Mouse (Mus musculus): ENCODE results near the gene Olfr1423. TPM values are rescaled to one million over a fixed set of nuclear protein-coding genes. Genes with fewer than 3 reads are reported as not detected.

Olfr1423 gene
- polyA plus RNA-seq, 2 experiments: not detected

DNA sequence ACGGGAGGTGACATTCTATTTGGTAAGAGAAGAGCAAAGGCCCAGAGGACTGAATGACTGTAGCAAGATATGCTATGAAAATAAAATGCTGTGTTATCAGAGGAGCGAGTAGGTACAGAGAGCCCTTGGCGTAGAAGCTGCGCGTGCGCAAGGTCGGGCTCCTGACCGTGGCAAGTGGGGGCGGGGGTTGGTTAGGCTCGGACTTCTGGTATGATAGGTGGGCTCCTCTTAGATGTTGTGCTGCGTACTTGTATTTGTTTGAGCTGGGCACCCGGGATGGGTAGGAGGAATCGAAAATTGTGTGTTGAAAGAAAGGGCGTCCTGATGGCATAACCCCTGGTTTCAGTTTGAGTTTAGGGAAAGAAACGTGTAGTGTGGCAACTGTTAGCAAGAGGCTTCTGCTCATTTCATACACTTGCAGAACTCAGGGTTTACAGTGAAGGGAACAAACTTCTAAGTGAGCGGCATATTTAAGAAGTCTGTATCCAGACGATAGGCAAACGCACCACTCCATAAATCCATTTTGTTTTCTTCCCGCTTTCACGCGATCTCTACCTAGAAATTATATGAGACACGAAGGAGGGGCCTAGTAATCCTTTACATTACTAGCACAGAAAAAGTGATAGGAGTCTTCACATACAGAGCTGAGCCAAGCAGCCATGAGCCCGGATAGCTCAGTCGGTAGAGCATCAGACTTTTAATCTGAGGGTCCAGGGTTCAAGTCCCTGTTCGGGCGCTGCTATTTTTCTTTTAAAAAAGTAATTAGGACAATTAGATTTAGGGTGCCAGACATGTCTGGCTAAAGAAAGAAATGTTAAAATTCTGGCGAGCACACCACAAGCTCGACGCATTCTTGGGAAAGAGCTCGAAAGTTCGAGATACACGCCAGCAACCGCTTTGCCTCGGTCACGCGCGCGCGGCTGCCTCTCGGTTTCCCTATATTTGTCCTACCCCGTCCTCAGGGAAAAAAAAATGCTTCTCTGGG is 35.4 kb downstream of the Olfr1423 start:
- H3K27ac ChIP-seq (replicated peaks; ENCODE audit: low read depth, low read length): peak overlapping the region; percentile 73; the same call in 1 of the 2 replicates
- peak; percentile 99 for DNase-seq (ENCODE audit: low spot score)

DNA sequence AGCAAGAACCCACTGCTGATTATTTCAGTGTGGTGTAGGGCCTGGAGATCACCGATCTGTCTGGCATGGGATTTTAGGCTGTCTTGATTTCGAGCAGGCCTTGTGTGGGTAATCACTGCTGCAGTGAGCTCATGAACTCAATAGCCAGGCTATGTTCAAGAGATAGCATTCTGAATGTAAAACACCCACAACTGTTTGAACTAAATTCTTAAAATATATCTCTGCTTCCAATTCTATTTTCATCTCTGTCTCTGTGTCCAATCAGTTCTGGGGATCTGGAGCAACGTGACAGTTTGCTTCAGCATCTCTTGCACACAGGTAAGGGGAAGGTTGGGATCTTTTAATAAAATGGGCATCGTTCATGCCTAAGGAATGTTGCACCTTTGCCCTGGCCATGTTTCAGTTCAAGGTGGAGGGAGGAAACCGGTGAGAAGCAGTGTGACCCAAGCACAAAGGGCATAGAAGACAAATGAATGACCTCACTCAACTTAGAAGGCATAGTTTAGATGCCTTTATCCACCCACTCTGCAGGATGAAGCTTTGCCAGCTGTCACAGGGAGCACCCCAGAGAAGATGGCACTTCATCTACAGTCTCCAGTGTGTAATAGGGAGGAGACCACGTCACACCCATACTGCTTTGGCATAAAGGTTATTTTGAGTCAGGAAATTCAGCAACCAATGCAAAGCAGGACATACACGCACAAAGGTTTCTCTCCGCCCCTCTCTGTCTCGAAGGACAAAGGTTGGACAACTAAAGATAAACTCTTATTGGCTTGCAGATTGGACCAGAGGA is 36.7 kb downstream of the Olfr1423 start:
- Histone ChIP-seq H3K27ac (replicated peaks; ENCODE audit: low read depth, low read length) (no peak overlapping the region), H3K4me3 (replicated peaks; ENCODE audit: low read length) (peak overlapping the region; percentile 65; the same call in 1 of the 2 replicates), H3K27me3 (ENCODE audit: control insufficient read depth, insufficient read depth, low read length) (no peaks in the 10 kb centered on the region), H3K9ac (ENCODE audit: low read depth, low read length, severe bottlenecking) (no peak overlapping the region), H3K9me3 (ENCODE audit: control insufficient read depth, low read length) (no peaks in the 10 kb centered on the region), H3K36me3 (ENCODE audit: control insufficient read depth, insufficient read depth, low read length) (no peaks in the 10 kb centered on the region), H3K4me1 (ENCODE audit: control insufficient read depth, insufficient read depth, low read length) (peaks cover 12% of the 10 kb centered on the region), H3K4me2 (replicated peaks; ENCODE audit: low read depth, low read length, severe bottlenecking) (peak overlapping the region; percentile 62)
- 63% methylated on average over 9 of the region's 9 CpGs for WGBS
- ATAC-seq (ENCODE audit: low FRiP score, low read depth) (no peak), DNase-seq (ENCODE audit: low spot score) (no peak)
- no peak for TF ChIP-seq POLR2A (IDR thresholded peaks at IDR 0.05; ENCODE audit: borderline replicate concordance, extremely low read depth, insufficient read depth, insufficient read length)

More for the DNA sequence above, 35.4 kb downstream of the Olfr1423 start:
- H3K36me3 ChIP-seq (ENCODE audit: control insufficient read depth, insufficient read depth, low read length): no peaks in the 10 kb centered on the region
- peak overlapping the region; percentile 52 for H3K9ac ChIP-seq (ENCODE audit: low read depth, low read length, severe bottlenecking)
- no peaks in the 10 kb centered on the region for H3K9me3 ChIP-seq (ENCODE audit: control insufficient read depth, low read length)
- H3K27me3 ChIP-seq (ENCODE audit: control insufficient read depth, insufficient read depth, low read length): no peaks in the 10 kb centered on the region
- H3K4me3 ChIP-seq (replicated peaks; ENCODE audit: low read length): peak overlapping the region; percentile 65
- TF ChIP-seq POLR2A (IDR thresholded peaks at IDR 0.05; ENCODE audit: borderline replicate concordance, extremely low read depth, insufficient read depth, insufficient read length): no peak
- H3K4me1 ChIP-seq (ENCODE audit: control insufficient read depth, insufficient read depth, low read length): peaks cover 12% of the 10 kb centered on the region
- under 1% methylated on average over 41 of the region's 41 CpGs for WGBS
- H3K4me2 ChIP-seq (replicated peaks; ENCODE audit: low read depth, low read length, severe bottlenecking): peak overlapping the region; percentile 62
- ATAC-seq (ENCODE audit: low FRiP score, low read depth): peak; percentile 65

DNA sequence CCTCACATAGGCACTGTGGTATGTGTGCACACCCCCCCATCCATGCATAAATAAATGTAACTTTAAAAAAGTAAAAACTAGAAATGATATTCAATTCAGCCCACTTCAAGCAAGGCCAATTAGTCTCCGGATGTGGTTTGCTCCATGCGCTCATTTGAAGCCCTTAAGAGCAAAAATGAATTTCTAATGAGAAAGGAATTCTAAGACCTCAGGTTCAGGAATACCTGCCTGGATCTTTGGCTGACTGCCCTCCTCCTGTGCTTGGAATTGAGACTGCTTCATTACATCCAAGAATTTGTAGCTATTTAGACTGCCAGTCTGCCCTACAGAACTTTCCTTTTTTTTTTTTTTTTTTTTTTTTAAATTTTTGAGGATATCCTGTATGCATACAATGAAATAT is 37.5 kb downstream of the Olfr1423 start:
- H3K27ac ChIP-seq (replicated peaks; ENCODE audit: low read depth, low read length): no peak overlapping the region
- DNase-seq (ENCODE audit: low spot score): no peak
- H3K4me3 ChIP-seq (replicated peaks; ENCODE audit: low read length): no peak overlapping the region
- no peaks in the 10 kb centered on the region for H3K27me3 ChIP-seq (ENCODE audit: control insufficient read depth, insufficient read depth, low read length)
- no peaks in the 10 kb centered on the region for H3K36me3 ChIP-seq (ENCODE audit: control insufficient read depth, insufficient read depth, low read length)
- 78% methylated on average over 2 of the region's 2 CpGs for WGBS
- H3K4me2 ChIP-seq (replicated peaks; ENCODE audit: low read depth, low read length, severe bottlenecking): no peak overlapping the region
- no peak for ATAC-seq (ENCODE audit: low FRiP score, low read depth)
- H3K9ac ChIP-seq (ENCODE audit: low read depth, low read length, severe bottlenecking): no peak overlapping the region
- no peaks in the 10 kb centered on the region for H3K9me3 ChIP-seq (ENCODE audit: control insufficient read depth, low read length)
- TF ChIP-seq POLR2A (IDR thresholded peaks at IDR 0.05; ENCODE audit: borderline replicate concordance, extremely low read depth, insufficient read depth, insufficient read length): no peak
- peaks cover 12% of the 10 kb centered on the region for H3K4me1 ChIP-seq (ENCODE audit: control insufficient read depth, insufficient read depth, low read length)

DNA sequence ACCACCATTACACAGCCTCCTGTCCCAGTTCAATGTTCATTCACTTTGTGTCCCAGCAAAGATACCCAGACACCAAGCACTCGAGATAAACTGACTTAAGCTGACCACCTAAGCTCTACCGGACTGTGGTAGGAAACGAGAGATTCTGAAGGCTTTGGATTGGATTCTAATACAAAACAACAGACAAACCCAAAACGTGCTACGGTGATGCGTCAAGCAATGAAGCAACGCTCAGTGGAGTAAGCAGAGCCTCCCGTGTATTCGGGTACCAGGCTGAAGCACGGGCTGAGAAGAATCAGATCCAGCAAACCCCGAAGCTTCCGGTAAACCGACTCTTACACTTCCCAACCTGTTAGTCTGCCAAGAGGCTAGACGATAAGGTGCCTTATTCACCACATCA is 38.3 kb downstream of the Olfr1423 start:
- ATAC-seq (ENCODE audit: low FRiP score, low read depth) (no peak), DNase-seq (ENCODE audit: low spot score) (no peak)
- H3K27ac ChIP-seq (replicated peaks; ENCODE audit: low read depth, low read length): no peak overlapping the region
- 44% methylated on average over 14 of the region's 14 CpGs for WGBS
- TF ChIP-seq POLR2A (IDR thresholded peaks at IDR 0.05; ENCODE audit: borderline replicate concordance, extremely low read depth, insufficient read depth, insufficient read length): no peak
- peak overlapping the region; percentile 18 for H3K4me2 ChIP-seq (replicated peaks; ENCODE audit: low read depth, low read length, severe bottlenecking)
- no peak overlapping the region for H3K9ac ChIP-seq (ENCODE audit: low read depth, low read length, severe bottlenecking)
- H3K4me1 ChIP-seq (ENCODE audit: control insufficient read depth, insufficient read depth, low read length): peaks cover 12% of the 10 kb centered on the region
- H3K36me3 ChIP-seq (ENCODE audit: control insufficient read depth, insufficient read depth, low read length): no peaks in the 10 kb centered on the region
- H3K4me3 ChIP-seq (replicated peaks; ENCODE audit: low read length): peak overlapping the region; percentile 7; the same call in 1 of the 2 replicates
- H3K27me3 ChIP-seq (ENCODE audit: control insufficient read depth, insufficient read depth, low read length): no peaks in the 10 kb centered on the region
- no peaks in the 10 kb centered on the region for H3K9me3 ChIP-seq (ENCODE audit: control insufficient read depth, low read length)

DNA sequence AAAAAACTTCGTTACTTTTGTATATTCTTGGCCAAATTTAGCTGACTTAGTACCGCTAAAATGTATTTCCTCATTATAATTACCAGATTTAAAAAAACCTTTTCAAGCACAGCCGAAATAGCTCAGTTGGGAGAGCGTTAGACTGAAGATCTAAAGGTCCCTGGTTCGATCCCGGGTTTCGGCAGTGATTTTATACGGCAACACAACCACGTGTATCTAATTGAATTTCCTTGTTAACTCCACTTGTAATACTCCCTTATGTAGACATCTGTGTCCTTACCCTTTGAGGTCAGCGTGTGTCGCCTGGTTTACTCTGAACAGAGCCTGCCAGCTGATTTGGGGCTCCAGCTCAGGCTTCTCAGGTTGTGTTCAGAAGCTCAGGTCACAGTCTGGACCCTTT is 39.0 kb downstream of the Olfr1423 start:
- ATAC-seq (ENCODE audit: low FRiP score, low read depth) (peak; percentile 24), DNase-seq (ENCODE audit: low spot score) (peak; percentile 80)
- peak overlapping the region; percentile 7; the same call in 1 of the 2 replicates for H3K4me3 ChIP-seq (replicated peaks; ENCODE audit: low read length)

More for the DNA sequence above, 39.0 kb downstream of the Olfr1423 start:
- 2% methylated on average over 11 of the region's 11 CpGs for WGBS
- no peak for TF ChIP-seq POLR2A (IDR thresholded peaks at IDR 0.05; ENCODE audit: borderline replicate concordance, extremely low read depth, insufficient read depth, insufficient read length)
- H3K9ac ChIP-seq (ENCODE audit: low read depth, low read length, severe bottlenecking): no peak overlapping the region
- no peaks in the 10 kb centered on the region for H3K9me3 ChIP-seq (ENCODE audit: control insufficient read depth, low read length)
- no peaks in the 10 kb centered on the region for H3K27me3 ChIP-seq (ENCODE audit: control insufficient read depth, insufficient read depth, low read length)
- H3K4me2 ChIP-seq (replicated peaks; ENCODE audit: low read depth, low read length, severe bottlenecking): peak overlapping the region; percentile 18
- H3K27ac ChIP-seq (replicated peaks; ENCODE audit: low read depth, low read length): no peak overlapping the region
- H3K4me1 ChIP-seq (ENCODE audit: control insufficient read depth, insufficient read depth, low read length): peaks cover 11% of the 10 kb centered on the region
- H3K36me3 ChIP-seq (ENCODE audit: control insufficient read depth, insufficient read depth, low read length): no peaks in the 10 kb centered on the region
